Mouse (Mus musculus) thymus, postnatal 36 days (tissue): ENCODE measurements around the gene Agap1.
"Not testable (repeated sequence)": the region's sequence is repeated elsewhere in the genome, so short reads cannot be mapped to it uniquely, and the experiment has no call there.

Source experiments
- DNase-seq, 2 experiments: peaks; one replicate each; pipeline ENCODE4 v3.0.0; 2022; ENCODE audit warnings: mixed read lengths in 2 of 2

Agap1 gene

GRCm38 (mm10) chr1:89461881-89462280 is 7.3 kb downstream of the Agap1 start:
- DNase-seq = no peak

- no peak for DNase-seq
These were observed 8.5 kb downstream of the Agap1 start for GRCm38 (mm10) chr1:89463138-89463537.

GRCm38 (mm10) chr1:89465417-89466002 is 10.9 kb downstream of the Agap1 start:
- DNase-seq = no peak

- no peak for DNase-seq
These were observed 12.9 kb downstream of the Agap1 start for GRCm38 (mm10) chr1:89467321-89468069.

- DNase-seq = no peak
These were observed 13.5 kb downstream of the Agap1 start for GRCm38 (mm10) chr1:89468141-89468540.

GRCm38 (mm10) chr1:89471430-89471829 is 16.8 kb downstream of the Agap1 start:
- no peak for DNase-seq

GRCm38 (mm10) chr1:89471891-89472290 is 17.3 kb downstream of the Agap1 start:
- DNase-seq = no peak

- no peak for DNase-seq
These were observed 19.3 kb downstream of the Agap1 start for GRCm38 (mm10) chr1:89473946-89474345.

GRCm38 (mm10) chr1:89474853-89475252 is 20.2 kb downstream of the Agap1 start:
- no peak for DNase-seq

GRCm38 (mm10) chr1:89477033-89477432 is 22.4 kb downstream of the Agap1 start:
- no peak for DNase-seq

- no peak for DNase-seq
These were observed 24.2 kb downstream of the Agap1 start for GRCm38 (mm10) chr1:89478571-89479460.

GRCm38 (mm10) chr1:89481154-89481553 is 26.5 kb downstream of the Agap1 start:
- no peak for DNase-seq

GRCm38 (mm10) chr1:89482812-89483211 is 28.2 kb downstream of the Agap1 start:
- DNase-seq = no peak

- no peak for DNase-seq
These were observed 32.3 kb downstream of the Agap1 start for GRCm38 (mm10) chr1:89486891-89487290.

- no peak for DNase-seq
These were observed 34.7 kb downstream of the Agap1 start for GRCm38 (mm10) chr1:89489111-89489971.

GRCm38 (mm10) chr1:89493177-89493576 is 38.6 kb downstream of the Agap1 start:
- DNase-seq = no peak

- no peak for DNase-seq
These were observed 40.2 kb downstream of the Agap1 start for GRCm38 (mm10) chr1:89494816-89495215.

GRCm38 (mm10) chr1:89496204-89496603 is 41.6 kb downstream of the Agap1 start:
- no peak for DNase-seq

- DNase-seq = no peak
These were observed 46.3 kb downstream of the Agap1 start for GRCm38 (mm10) chr1:89500925-89501324.

GRCm38 (mm10) chr1:89501346-89501745 is 46.7 kb downstream of the Agap1 start:
- DNase-seq = no peak

GRCm38 (mm10) chr1:89501891-89502290 is 47.3 kb downstream of the Agap1 start:
- not testable (repeated sequence) for DNase-seq

- DNase-seq = no peak
These were observed 54.6 kb downstream of the Agap1 start for GRCm38 (mm10) chr1:89509196-89509595.
